Mouse (Mus musculus) kidney, adult 2 months (tissue): ENCODE results near the gene Tbx20.

Source experiments
- CTCF ChIP-seq: fragments of 200-500 bp; conservative IDR thresholded peaks from 2 replicates; pipeline ENCODE4 v1.5.1; 2011; ENCODE audit warnings: low read depth, mild to moderate bottlenecking, control low read depth, low read length, moderate library complexity, mixed read lengths; ENCODE audit not compliant: insufficient read depth, insufficient read length
- POLR2A ChIP-seq: fragments of 200-500 bp; IDR thresholded peaks from one replicate; pipeline ENCODE4 v1.6.1; 2011; ENCODE audit warnings: low read depth, low read length, control low read depth

- TF ChIP-seq CTCF (peak; percentile 69), POLR2A (no peak)
Measured at GRCm38 (mm10) chr9:24760461-24760860, 13.6 kb downstream of the Tbx20 start.
